Mouse (Mus musculus) heart, adult 9 months (tissue): ENCODE data around the gene Akap5.
A peak's percentile ranks its signal among the peaks of the same experiment; 100 is the strongest.

ENCODE experiments used
- DNase-seq, 2 experiments: peaks; one replicate each; pipeline ENCODE4 v3.0.0; 2022; ENCODE audit warnings: low spot score in 2 of 2

Akap5 gene

DNA sequence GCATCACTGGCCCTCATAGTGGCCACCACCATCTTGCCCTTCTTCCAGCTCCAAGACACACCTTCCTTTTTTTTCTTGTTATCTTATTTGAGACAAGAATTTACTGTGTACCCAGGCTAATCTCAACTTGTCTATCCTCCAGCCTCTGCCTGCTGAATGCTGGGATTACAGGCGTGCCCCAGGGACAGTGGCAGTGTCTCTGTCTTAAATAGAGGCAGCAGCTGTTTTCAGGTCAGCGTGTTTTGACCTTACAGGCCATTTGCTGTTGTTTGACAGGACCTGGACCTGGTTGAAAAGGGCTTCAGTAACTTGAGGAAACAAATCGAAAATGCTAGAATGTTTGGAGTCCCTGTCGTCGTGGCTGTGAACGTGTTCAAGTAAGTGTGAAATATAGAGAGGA is 14.1 kb upstream of the Akap5 start:
- no peak for DNase-seq

DNA sequence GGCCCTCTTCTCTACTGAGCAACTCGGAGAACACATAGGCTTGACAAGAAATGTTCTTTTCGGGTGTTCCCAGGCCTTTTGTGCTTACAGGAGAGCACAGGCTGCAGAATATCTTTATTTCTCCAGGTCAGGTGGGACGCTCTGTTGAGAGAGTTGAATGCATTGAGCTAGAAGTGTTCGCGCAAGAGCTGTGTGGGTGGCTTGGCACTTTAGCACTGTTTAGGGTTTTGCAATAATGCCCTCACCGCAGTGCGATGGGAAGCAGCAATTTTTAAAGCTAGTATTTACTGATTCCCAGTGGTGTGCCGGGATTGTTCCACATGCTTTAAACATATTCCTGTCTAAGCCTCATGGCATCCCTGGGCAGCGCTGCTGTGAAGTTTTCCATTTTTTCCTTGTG is 13.5 kb upstream of the Akap5 start:
- no peak for DNase-seq

GRCm38 (mm10) chr12:76311951-76312350 is 12.7 kb upstream of the Akap5 start:
- DNase-seq = no peak

- DNase-seq = peak in 1 of 2 experiments; percentile 56
Measured at GRCm38 (mm10) chr12:76318282-76319212, 6.1 kb upstream of the Akap5 start.

- no peak for DNase-seq
Measured at GRCm38 (mm10) chr12:76326437-76327220, 1.9 kb downstream of the Akap5 start.

DNA sequence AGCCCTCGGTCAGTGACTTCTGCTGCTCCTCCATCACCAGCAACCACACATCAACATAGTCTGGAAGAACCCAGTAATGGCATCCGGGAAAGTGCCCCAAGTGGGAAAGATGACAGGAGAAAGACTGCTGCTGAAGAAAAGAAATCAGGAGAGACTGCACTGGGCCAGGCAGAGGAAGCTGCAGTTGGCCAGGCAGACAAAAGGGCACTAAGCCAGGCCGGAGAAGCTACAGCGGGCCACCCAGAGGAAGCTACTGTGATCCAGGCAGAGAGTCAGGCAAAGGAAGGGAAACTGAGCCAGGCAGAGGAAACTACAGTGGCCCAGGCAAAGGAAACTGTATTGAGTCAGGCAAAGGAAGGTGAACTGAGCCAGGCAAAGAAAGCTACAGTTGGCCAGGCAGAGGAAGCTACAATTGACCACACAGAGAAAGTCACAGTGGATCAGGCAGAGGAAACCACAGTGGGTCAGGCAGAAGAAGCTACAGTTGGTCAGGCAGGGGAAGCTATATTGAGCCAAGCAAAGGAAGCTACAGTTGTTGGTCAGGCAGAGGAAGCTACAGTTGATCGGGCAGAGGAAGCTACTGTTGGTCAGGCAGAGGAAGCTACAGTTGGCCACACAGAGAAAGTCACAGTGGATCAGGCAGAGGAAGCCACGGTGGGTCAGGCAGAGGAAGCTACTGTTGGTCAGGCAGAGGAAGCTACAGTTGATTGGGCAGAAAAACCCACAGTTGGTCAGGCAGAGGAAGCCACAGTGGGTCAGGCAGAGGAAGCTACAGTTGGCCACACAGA is 4.1 kb downstream of the Akap5 start:
- no peak for DNase-seq

DNA sequence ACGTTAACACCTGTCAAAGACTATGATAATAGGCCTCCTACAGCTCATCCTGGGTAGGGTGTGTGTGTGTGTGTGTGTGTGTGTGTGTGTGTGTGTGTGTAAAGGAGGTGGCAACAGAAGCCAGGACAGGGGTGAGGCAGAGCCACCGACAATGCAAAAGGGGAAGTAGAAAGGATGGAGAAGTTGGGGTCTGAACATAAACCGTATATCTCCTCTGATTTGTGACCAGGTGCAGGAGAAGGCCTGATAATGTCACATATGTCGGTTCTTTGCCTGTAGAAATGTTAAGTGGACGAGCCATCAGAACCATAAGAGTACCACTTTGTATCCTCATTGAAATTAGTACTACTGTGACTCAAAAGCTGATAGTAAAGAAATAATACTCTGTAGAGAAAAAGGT is 9.0 kb downstream of the Akap5 start:
- DNase-seq = no peak

DNA sequence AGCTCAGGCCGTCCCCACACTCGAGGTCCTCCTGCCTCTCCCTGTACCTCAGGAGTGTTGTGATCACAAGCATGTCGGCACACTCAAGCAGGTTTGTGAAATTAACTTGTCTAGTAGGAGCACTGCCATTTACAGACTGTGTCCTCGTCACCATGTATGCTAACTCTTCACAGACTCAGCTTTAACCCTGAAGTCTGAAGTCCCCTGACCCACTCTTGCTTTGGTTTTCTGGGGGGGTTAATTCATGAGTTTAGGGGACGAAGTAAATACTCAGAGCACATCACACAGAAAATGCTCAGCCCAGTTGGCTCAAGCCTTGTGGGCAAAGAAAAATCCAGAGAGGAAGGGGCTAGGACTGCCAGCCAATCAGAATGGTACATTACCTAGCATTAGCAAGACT is 10.9 kb downstream of the Akap5 start:
- no peak for DNase-seq

GRCm38 (mm10) chr12:76336111-76336965 is 11.6 kb downstream of the Akap5 start:
- DNase-seq = no peak

- DNase-seq = peak in 1 of 2 experiments; percentile 53
Measured at GRCm38 (mm10) chr12:76341080-76341479, 16.4 kb downstream of the Akap5 start.

DNA sequence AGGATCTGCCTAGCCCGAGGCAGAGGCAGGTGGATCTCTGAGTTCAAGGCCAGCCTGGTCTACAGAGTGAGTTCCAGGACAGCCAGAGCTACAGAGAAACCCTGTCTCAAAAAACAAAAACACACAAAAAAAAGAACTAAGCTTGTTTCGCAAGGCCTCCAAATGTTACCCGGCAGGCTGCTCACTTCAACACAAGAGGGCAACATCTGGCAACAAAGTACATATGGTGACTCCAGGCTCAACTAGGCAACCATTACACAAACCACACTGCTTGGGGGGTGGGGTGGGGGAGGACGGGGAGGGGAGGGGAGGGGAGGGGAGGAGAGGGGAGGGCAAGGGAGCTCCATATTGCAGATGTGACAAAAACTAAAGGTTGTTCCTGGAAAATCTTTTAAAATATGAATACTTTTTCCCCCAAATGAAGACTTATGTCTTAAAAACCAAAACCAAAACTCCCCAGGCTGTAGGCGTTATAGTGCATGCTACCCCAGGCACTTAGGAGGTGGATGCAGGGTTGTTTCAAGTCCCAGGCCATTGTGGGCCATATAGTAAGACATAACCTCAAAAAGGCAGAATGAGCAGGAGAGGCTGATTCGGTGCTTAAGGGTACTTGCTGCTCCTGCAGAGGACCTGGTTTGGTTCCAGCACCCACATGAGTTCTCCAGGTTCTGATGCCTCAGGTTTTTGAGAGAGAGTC is 21.2 kb downstream of the Akap5 start:
- DNase-seq = no peak

DNA sequence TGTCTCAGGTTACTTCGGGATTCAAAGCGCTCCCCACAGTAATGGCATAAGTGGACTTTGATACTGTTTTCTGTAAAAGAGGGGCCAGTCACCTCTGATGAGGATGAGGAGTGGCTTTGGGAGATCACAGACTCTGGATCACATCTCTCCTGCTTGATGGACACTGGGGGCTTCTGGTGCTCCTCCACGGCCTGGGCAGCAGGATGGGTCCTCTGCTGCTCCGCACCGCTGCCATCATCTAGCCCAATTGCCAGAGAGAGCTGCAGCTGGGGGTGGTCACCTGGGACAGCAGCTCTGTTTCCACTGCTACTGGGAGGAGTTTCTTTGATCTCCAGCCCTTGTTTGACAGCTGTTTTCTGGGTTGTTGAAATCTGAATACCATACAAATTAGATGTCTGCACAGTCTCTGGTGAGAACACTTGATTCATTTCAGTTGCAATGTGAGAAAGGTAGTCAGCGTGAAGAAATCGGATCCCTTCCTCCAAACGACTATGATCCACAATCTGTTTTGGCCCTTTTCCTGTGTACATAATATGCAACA is 25.1 kb downstream of the Akap5 start:
- DNase-seq = no peak

DNA sequence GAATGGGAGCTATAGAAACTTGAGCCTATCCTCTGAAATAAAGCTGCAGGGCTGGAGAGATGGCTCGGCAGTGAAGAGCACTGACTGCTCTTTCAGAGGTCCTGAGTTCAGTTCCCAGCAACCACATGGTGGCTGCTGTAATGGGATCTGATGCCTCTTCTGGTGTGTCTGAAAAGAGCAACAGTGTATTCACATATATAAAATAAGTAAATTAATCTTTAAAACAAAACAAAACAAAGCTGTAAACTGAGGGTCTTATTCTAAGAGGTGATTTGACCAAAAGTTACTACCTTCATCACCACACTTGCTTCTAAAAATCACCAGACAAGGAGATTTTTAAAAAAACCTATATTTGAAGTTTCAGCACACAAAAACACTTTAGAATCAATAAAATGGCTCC is 36.2 kb downstream of the Akap5 start:
- DNase-seq = no peak

GRCm38 (mm10) chr12:76361405-76362302 is 37.0 kb downstream of the Akap5 start:
- no peak for DNase-seq

GRCm38 (mm10) chr12:76362303-76362676 is 37.6 kb downstream of the Akap5 start:
- DNase-seq = no peak

DNA sequence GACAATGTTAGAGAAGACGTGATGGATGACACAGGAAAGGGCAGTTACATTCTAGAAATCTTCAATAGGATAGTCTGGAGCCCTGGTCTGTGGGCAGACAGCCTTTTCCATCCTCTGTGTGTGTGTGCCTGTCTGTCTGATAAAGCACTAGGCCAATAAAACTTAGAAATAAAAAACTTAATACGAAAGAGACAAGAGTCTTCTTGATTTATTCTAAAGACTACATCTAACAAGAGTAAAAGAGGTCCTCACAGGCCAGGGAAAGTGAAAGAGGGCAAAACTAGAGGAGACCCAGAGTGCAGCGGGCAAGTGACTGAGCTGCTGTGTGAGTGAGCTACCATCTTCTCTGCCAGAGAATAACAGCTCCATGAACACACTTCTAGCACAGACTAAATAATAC is 41.6 kb downstream of the Akap5 start:
- no peak for DNase-seq

- DNase-seq = peak in 1 of 2 experiments; percentile 18
Measured at GRCm38 (mm10) chr12:76367096-76367995, 42.7 kb downstream of the Akap5 start.

DNA sequence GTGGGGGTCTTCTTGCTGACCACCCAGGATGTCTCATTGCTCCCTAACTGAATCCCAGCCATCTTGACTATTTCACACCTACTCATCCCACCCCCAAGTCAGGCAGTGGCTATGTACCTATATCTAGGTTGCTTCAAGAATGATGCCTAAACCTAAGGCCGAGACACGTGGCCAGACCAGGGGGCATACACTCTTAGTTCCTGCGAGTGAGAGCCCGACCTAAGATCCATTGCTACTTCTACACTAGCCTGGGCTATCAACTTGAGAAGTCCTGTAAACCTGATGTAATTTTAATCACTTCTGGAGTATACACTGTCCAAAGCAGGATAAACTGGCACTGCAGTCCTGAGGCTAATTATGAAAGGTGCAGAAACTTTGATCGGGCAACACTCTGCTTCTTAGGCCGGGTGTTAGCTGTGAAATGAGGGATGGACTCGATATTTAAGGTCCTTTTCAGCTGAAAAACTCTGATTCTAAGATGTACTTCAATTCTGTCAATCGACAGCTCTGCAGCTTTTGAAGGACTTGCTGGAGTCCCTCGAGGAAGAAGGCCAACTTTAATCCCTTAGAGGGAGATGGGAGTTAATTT is 43.6 kb downstream of the Akap5 start:
- no peak for DNase-seq
